Mouse (Mus musculus) intestine, embryonic 15.5 days (tissue): Measurements from ENCODE around the gene Eif4h. TPM values are rescaled to one million over a fixed set of nuclear protein-coding genes. Genes with fewer than 3 reads are reported as not detected.

Experiments used
- ATAC-seq: fragments of 200-750 bp; cut with Nextera tagmentation; 2 replicates; pipeline ENCODE4 v1.8.0; 2017; ENCODE audit warnings: moderate TSS enrichment, moderate library complexity
- H3K27ac ChIP-seq: fragments of 300-500 bp; sonication (generic); 2 replicates; pipeline ENCODE4 v1.5.1; 2015; ENCODE audit warnings: mild to moderate bottlenecking, inconsistent platforms
- H3K27me3 ChIP-seq: fragments of 300-500 bp; sonication (generic); replicated peaks from 2 replicates; pipeline ENCODE4 v1.6.1; 2015; ENCODE audit warnings: inconsistent platforms
- H3K36me3 ChIP-seq: fragments of 300-500 bp; sonication (generic); 2 replicates; pipeline ENCODE4 v1.6.1; 2015; ENCODE audit warnings: inconsistent platforms
- H3K4me1 ChIP-seq: fragments of 300-500 bp; sonication (generic); replicated peaks from 2 replicates; pipeline ENCODE4 v1.6.1; 2015; ENCODE audit warnings: inconsistent platforms
- H3K4me2 ChIP-seq: fragments of 300-500 bp; sonication (generic); replicated peaks from 2 replicates; pipeline ENCODE4 v1.6.1; 2015; ENCODE audit warnings: mild to moderate bottlenecking, inconsistent platforms
- H3K4me3 ChIP-seq: fragments of 300-500 bp; sonication (generic); replicated peaks from 2 replicates; pipeline ENCODE4 v1.5.1; 2015; ENCODE audit warnings: inconsistent platforms
- H3K9ac ChIP-seq: fragments of 300-500 bp; sonication (generic); 2 replicates; pipeline ENCODE4 v1.6.1; 2015; ENCODE audit warnings: inconsistent platforms
- H3K9me3 ChIP-seq: fragments of 300-500 bp; sonication (generic); 2 replicates; pipeline ENCODE4 v1.6.1; 2016; ENCODE audit warnings: inconsistent platforms
- WGBS: fragments of 180-500 bp; shearing (Covaris S2); methylation state at CpG from one replicate; pipeline ENCODE4 v1.1.7; 2015; 5-methylcytosine and 5-hydroxymethylcytosine counted together
- polyA plus RNA-seq: library from polyadenylated mRNA; unstranded; fragments of >200 nt; fragmentation: Nextera tagmentation; extraction: Ambion mirVana; gene quantifications from 2 replicates; pipeline ENCODE4 v1.2.1, GENCODE M21; 2015

The Eif4h gene
- polyA plus RNA-seq, 1 experiment from 2014 or later = 382 TPM

GRCm38 (mm10) chr5:134593093-134593492, 46.2 kb downstream of the Eif4h start:
- ATAC-seq = no peak
- Histone ChIP-seq H3K27ac (no peak overlapping the region), H3K9ac (no peak overlapping the region), H3K4me1 (no peaks in the 10 kb centered on the region), H3K4me3 (no peak overlapping the region), H3K4me2 (no peak overlapping the region), H3K36me3 (peaks cover 45% of the 10 kb centered on the region), H3K27me3 (no peaks in the 10 kb centered on the region), H3K9me3 (no peaks in the 10 kb centered on the region)
- WGBS = 86% methylated on average over 9 of the region's 9 CpGs

GRCm38 (mm10) chr5:134592026-134592581, 47.2 kb downstream of the Eif4h start:
- peaks cover 43% of the 10 kb centered on the region for H3K36me3 ChIP-seq
- H3K9ac ChIP-seq = no peak overlapping the region
- no peak overlapping the region for H3K27ac ChIP-seq
- no peaks in the 10 kb centered on the region for H3K9me3 ChIP-seq
- no peak overlapping the region for H3K4me2 ChIP-seq
- no peak overlapping the region for H3K4me3 ChIP-seq
- ATAC-seq = no peak
- H3K27me3 ChIP-seq = no peaks in the 10 kb centered on the region
- H3K4me1 ChIP-seq = no peaks in the 10 kb centered on the region
- WGBS = 94% methylated on average over 11 of the region's 11 CpGs

GRCm38 (mm10) chr5:134589900-134590299, 49.4 kb downstream of the Eif4h start:
- ATAC-seq = no peak
- H3K4me2 ChIP-seq = no peak overlapping the region
- H3K9ac ChIP-seq = no peak overlapping the region
- no peak overlapping the region for H3K4me3 ChIP-seq
- no peak overlapping the region for H3K27ac ChIP-seq
- H3K27me3 ChIP-seq = no peaks in the 10 kb centered on the region
- H3K4me1 ChIP-seq = no peaks in the 10 kb centered on the region
- H3K9me3 ChIP-seq = no peaks in the 10 kb centered on the region
- peaks cover 30% of the 10 kb centered on the region for H3K36me3 ChIP-seq
- WGBS = 86% methylated on average over 3 of the region's 3 CpGs

GRCm38 (mm10) chr5:134584798-134585197, 54.5 kb downstream of the Eif4h start:
- Histone ChIP-seq H3K4me1 (peaks cover 9% of the 10 kb centered on the region; the same call in 1 of the 2 replicates), H3K9me3 (no peaks in the 10 kb centered on the region), H3K4me2 (no peak overlapping the region), H3K27ac (no peak overlapping the region), H3K27me3 (no peaks in the 10 kb centered on the region), H3K9ac (no peak overlapping the region), H3K36me3 (peaks cover 6% of the 10 kb centered on the region; the same call in 1 of the 2 replicates), H3K4me3 (no peak overlapping the region)
- ATAC-seq = no peak
- whole genome bisulfite sequencing = 82% methylated on average over 5 of the region's 5 CpGs

GRCm38 (mm10) chr5:134583884-134584213, 55.4 kb downstream of the Eif4h start:
- Histone ChIP-seq H3K4me1 (peaks cover 9% of the 10 kb centered on the region; the same call in 1 of the 2 replicates), H3K4me2 (peak overlapping the region; percentile 74), H3K9me3 (no peaks in the 10 kb centered on the region), H3K4me3 (peak overlapping the region; percentile 83; the same call in 1 of the 2 replicates), H3K36me3 (peaks cover 6% of the 10 kb centered on the region; the same call in 1 of the 2 replicates), H3K9ac (peak overlapping the region; percentile 77; the same call in 1 of the 2 replicates), H3K27me3 (no peaks in the 10 kb centered on the region), H3K27ac (no peak overlapping the region)
- no peak for ATAC-seq
- 66% methylated on average over 3 of the region's 3 CpGs for WGBS

- H3K27me3 ChIP-seq = no peaks in the 10 kb centered on the region
- H3K9ac ChIP-seq = peak overlapping the region; percentile 77
- peaks cover 9% of the 10 kb centered on the region; the same call in 1 of the 2 replicates for H3K4me1 ChIP-seq
- H3K27ac ChIP-seq = 0 out of 2 replicates have a peak overlapping the region, but pooled peaks have one; percentile 67
- WGBS = 27% methylated on average over 15 of the region's 15 CpGs
- H3K9me3 ChIP-seq = no peaks in the 10 kb centered on the region
- peak; percentile 52; the same call in 1 of the 2 replicates for ATAC-seq
- H3K36me3 ChIP-seq = peaks cover 6% of the 10 kb centered on the region; the same call in 1 of the 2 replicates
- H3K4me2 ChIP-seq = peak overlapping the region; percentile 74
- peak overlapping the region; percentile 83 for H3K4me3 ChIP-seq
These were observed 56.0 kb downstream of the Eif4h start for GRCm38 (mm10) chr5:134583006-134583883.

- peak overlapping the region; percentile 77 for H3K9ac ChIP-seq
- H3K27me3 ChIP-seq = no peaks in the 10 kb centered on the region
- H3K27ac ChIP-seq = peak overlapping the region; percentile 67; the same call in 1 of the 2 replicates
- peak overlapping the region; percentile 83 for H3K4me3 ChIP-seq
- peaks cover 9% of the 10 kb centered on the region; the same call in 1 of the 2 replicates for H3K4me1 ChIP-seq
- 8% methylated on average over 27 of the region's 30 CpGs for WGBS
- peak overlapping the region; percentile 74 for H3K4me2 ChIP-seq
- peak; percentile 98 for ATAC-seq
- H3K9me3 ChIP-seq = no peaks in the 10 kb centered on the region
- H3K36me3 ChIP-seq = peaks cover 5% of the 10 kb centered on the region; the same call in 1 of the 2 replicates
These were observed 56.9 kb downstream of the Eif4h start for GRCm38 (mm10) chr5:134582221-134582907.

GRCm38 (mm10) chr5:134581146-134581545, 58.1 kb downstream of the Eif4h start, which contains the start of gene Rfc2:
Gene Rfc2, plus strand, starts transcription at chr5:134581366.
- no peaks in the 10 kb centered on the region for H3K9me3 ChIP-seq
- 83% methylated on average over 5 of the region's 5 CpGs for WGBS
- H3K27me3 ChIP-seq = no peaks in the 10 kb centered on the region
- H3K4me3 ChIP-seq = no peak within 1 kb of the TSS
- no peak for ATAC-seq
- H3K36me3 ChIP-seq = no peaks in the 10 kb centered on the region
- H3K27ac ChIP-seq = no peak within 1 kb of the TSS
- no peak within 1 kb of the TSS for H3K9ac ChIP-seq
- no peak within 1 kb of the TSS for H3K4me2 ChIP-seq
- H3K4me1 ChIP-seq = peaks cover 9% of the 10 kb centered on the region; the same call in 1 of the 2 replicates

- no peaks in the 10 kb centered on the region for H3K9me3 ChIP-seq
- no peaks in the 10 kb centered on the region for H3K36me3 ChIP-seq
- no peak for ATAC-seq
- H3K9ac ChIP-seq = no peak overlapping the region
- no peak overlapping the region for H3K4me2 ChIP-seq
- peaks cover 9% of the 10 kb centered on the region; the same call in 1 of the 2 replicates for H3K4me1 ChIP-seq
- WGBS = 64% methylated on average over 3 of the region's 3 CpGs
- H3K27ac ChIP-seq = no peak overlapping the region
- no peaks in the 10 kb centered on the region for H3K27me3 ChIP-seq
- H3K4me3 ChIP-seq = no peak overlapping the region
These were observed 60.2 kb downstream of the Eif4h start for GRCm38 (mm10) chr5:134579135-134579534.

- Histone ChIP-seq H3K4me1 (peaks cover 2% of the 10 kb centered on the region; the same call in 1 of the 2 replicates), H3K4me3 (no peak overlapping the region), H3K27me3 (no peaks in the 10 kb centered on the region), H3K9ac (no peak overlapping the region), H3K27ac (no peak overlapping the region), H3K9me3 (no peaks in the 10 kb centered on the region), H3K4me2 (no peak overlapping the region), H3K36me3 (no peaks in the 10 kb centered on the region)
- no peak for ATAC-seq
- WGBS = 87% methylated on average over 7 of the region's 7 CpGs
These were observed 61.8 kb downstream of the Eif4h start for GRCm38 (mm10) chr5:134577534-134577933.

- no peaks in the 10 kb centered on the region for H3K27me3 ChIP-seq
- WGBS = 72% methylated on average over 14 of the region's 14 CpGs
- ATAC-seq = no peak
These were observed 62.6 kb downstream of the Eif4h start for GRCm38 (mm10) chr5:134576517-134577220.

More at GRCm38 (mm10) chr5:134576517-134577220, 62.6 kb downstream of the Eif4h start:
- peaks cover 4% of the 10 kb centered on the region; the same call in 1 of the 2 replicates for H3K4me1 ChIP-seq
- H3K4me2 ChIP-seq = no peak overlapping the region
- H3K9me3 ChIP-seq = no peaks in the 10 kb centered on the region
- H3K27ac ChIP-seq = no peak overlapping the region
- no peaks in the 10 kb centered on the region for H3K36me3 ChIP-seq
- no peak overlapping the region for H3K9ac ChIP-seq
- H3K4me3 ChIP-seq = no peak overlapping the region
